Mouse (Mus musculus) spleen, adult 2 months (tissue): ENCODE measurements around the gene Ptprr. TPM values are rescaled to one million over a fixed set of nuclear protein-coding genes. Genes with fewer than 3 reads are reported as not detected.
A peak's percentile ranks its signal among the peaks of the same experiment; 100 is the strongest.

Experiments
- DNase-seq, 2 experiments: peaks; one replicate each; pipeline versions ENCODE4 v3.0.0 to v3.0.0-alpha.2; 2012 to 2021; ENCODE audit warnings: low spot score in 2 of 2, low read depth in 1 of 2
- H3K27ac ChIP-seq: fragments of 200-500 bp; 2 replicates; pipeline ENCODE4 v1.5.1; 2012; ENCODE audit warnings: low read length, inconsistent platforms; ENCODE audit not compliant: insufficient read depth
- H3K27me3 ChIP-seq: fragments of 200-500 bp; 2 replicates; pipeline ENCODE4 v1.6.1; 2012; ENCODE audit warnings: mild to moderate bottlenecking, moderate library complexity, low read length, inconsistent platforms; ENCODE audit not compliant: control insufficient read depth, insufficient read depth
- H3K36me3 ChIP-seq: fragments of 200-500 bp; 2 replicates; pipeline ENCODE4 v1.6.1; 2012; ENCODE audit warnings: mild to moderate bottlenecking, low read length, inconsistent platforms; ENCODE audit not compliant: control insufficient read depth, insufficient read depth
- H3K4me1 ChIP-seq: fragments of 200-500 bp; 2 replicates; pipeline ENCODE4 v1.6.1; 2011; ENCODE audit warnings: inconsistent platforms; ENCODE audit not compliant: control insufficient read depth, insufficient read depth, insufficient read length
- H3K4me3 ChIP-seq: fragments of 200-500 bp; 2 replicates; pipeline ENCODE4 v1.5.1; 2011; ENCODE audit warnings: mild to moderate bottlenecking, inconsistent platforms; ENCODE audit not compliant: insufficient read depth, insufficient read length; ENCODE audit errors: extremely low read depth
- CTCF ChIP-seq: fragments of 200-500 bp; IDR thresholded peaks from 2 replicates; pipeline ENCODE4 v1.5.1; 2011; ENCODE audit warnings: mild to moderate bottlenecking, inconsistent platforms; ENCODE audit not compliant: insufficient read depth, insufficient read length, insufficient replicate concordance; ENCODE audit errors: extremely low read depth
- POLR2A ChIP-seq: fragments of 200-500 bp; IDR thresholded peaks from 2 replicates; pipeline ENCODE4 v1.6.1; 2011; ENCODE audit warnings: low read depth, low read length, inconsistent platforms
- WGBS: fragments of 180-500 bp; shearing (Covaris S2); methylation state at CpG from one replicate; pipeline ENCODE4 v1.1.7; 2018; 5-methylcytosine and 5-hydroxymethylcytosine counted together
- polyA plus RNA-seq: library from polyadenylated mRNA; depleted of rRNA; stranded (reverse); fragments of >200 nt; gene quantifications from 2 replicates; pipeline ENCODE4 v1.2.3, GENCODE M21; 2012; rRNA removed

The Ptprr gene
- polyA plus RNA-seq, 1 experiment = 0.13 TPM

GRCm38 (mm10) chr10:116309460-116309859 lies 291.4 kb downstream of the Ptprr start:
- H3K27ac ChIP-seq = no peak overlapping the region
- TF ChIP-seq CTCF = no peak
- no peak for TF ChIP-seq POLR2A
- H3K4me3 ChIP-seq = no peak overlapping the region
- no peaks in the 10 kb centered on the region for H3K36me3 ChIP-seq
- DNase-seq = no peak
- 78% methylated on average over 2 of the region's 2 CpGs for WGBS
- no peaks in the 10 kb centered on the region for H3K27me3 ChIP-seq
- no peaks in the 10 kb centered on the region for H3K4me1 ChIP-seq

- H3K4me1 ChIP-seq = no peaks in the 10 kb centered on the region
- no peaks in the 10 kb centered on the region for H3K27me3 ChIP-seq
- H3K27ac ChIP-seq = no peak overlapping the region
- WGBS = 77% methylated on average over 11 of the region's 11 CpGs
- H3K36me3 ChIP-seq = no peaks in the 10 kb centered on the region
- DNase-seq = no peak
- TF ChIP-seq CTCF (no peak), POLR2A (no peak)
- no peak overlapping the region for H3K4me3 ChIP-seq
These were observed 292.6 kb downstream of the Ptprr start for GRCm38 (mm10) chr10:116310516-116311210.

GRCm38 (mm10) chr10:116319246-116319645 lies 301.2 kb downstream of the Ptprr start:
- DNase-seq = peak in 1 of 2 experiments; percentile 15
- Histone ChIP-seq H3K36me3 (no peaks in the 10 kb centered on the region), H3K4me1 (no peaks in the 10 kb centered on the region), H3K27me3 (no peaks in the 10 kb centered on the region), H3K4me3 (no peak overlapping the region), H3K27ac (no peak overlapping the region)
- WGBS = 27% methylated on average over 12 of the region's 12 CpGs
- TF ChIP-seq POLR2A (no peak), CTCF (peak; percentile 14; the same call in 1 of the 2 replicates)

Other genes starting within 250 kb of the Ptprr start
- gene Tspan8, start 201.4 kb upstream of the Ptprr start, polyA plus RNA-seq = 0.94 and 1.4 TPM in 2 replicates
- gene 4933416C03Rik, start 95.7 kb downstream of the Ptprr start, polyA plus RNA-seq = not detected in 2 replicates